Mouse (Mus musculus) G1E (cell line): ENCODE measurements around the gene Cacnb4.

ENCODE experiments used
- CTCF ChIP-seq: IDR thresholded peaks from 2 replicates; pipeline ENCODE4 v1.5.1; 2012; ENCODE audit warnings: low read depth, low read length, inconsistent platforms, mixed read lengths
- GATA1 ChIP-seq: IDR thresholded peaks from 2 replicates; pipeline ENCODE4 v1.6.1; 2012; ENCODE audit warnings: borderline replicate concordance, low read length, inconsistent platforms, mixed read lengths
- POLR2AphosphoS5 ChIP-seq: IDR thresholded peaks from 2 replicates; pipeline ENCODE4 v1.6.1; 2012; ENCODE audit warnings: low read depth, low read length, inconsistent platforms; ENCODE audit not compliant: insufficient replicate concordance
- TAL1 ChIP-seq: conservative IDR thresholded peaks from 2 replicates; pipeline ENCODE4 v1.6.1; 2012; ENCODE audit warnings: low read depth, low read length, inconsistent platforms, mixed read lengths

DNA sequence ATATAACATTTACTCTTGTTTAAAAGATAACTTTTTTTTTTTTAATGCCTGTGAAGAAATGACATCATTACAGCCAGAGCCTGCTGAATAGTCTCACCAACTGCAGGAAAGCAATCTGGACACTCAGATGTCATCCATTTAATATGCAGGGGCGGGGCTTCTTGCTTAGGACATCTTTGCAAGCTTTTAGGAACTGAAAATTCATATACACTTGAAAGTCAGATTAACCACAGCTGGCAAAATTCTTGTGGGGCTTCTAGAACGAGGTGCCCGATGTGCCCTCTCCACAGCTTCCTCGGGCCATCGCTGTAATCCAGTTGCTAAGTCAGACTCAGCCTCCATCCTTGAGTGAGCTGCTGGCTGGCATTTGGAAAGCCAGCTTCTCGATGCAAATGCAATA, 137.3 kb downstream of the Cacnb4 start:
- TF ChIP-seq POLR2AphosphoS5 (no peak), CTCF (no peak), GATA1 (no peak), TAL1 (no peak)
